Mouse (Mus musculus) embryonic fibroblast, embryonic 13.5 days (primary cell): ENCODE measurements at regions not wholly inside any gene's neighbourhood (a gene's known extent, or its start where the extent isn't known, plus 50 kb on each side); places are given as distances from the start of the nearest gene placed in this dataset.
"Not testable (repeated sequence)": the region's sequence is repeated elsewhere in the genome, so short reads cannot be mapped to it uniquely, and the experiment has no call there.

Source experiments
- H3K27ac ChIP-seq: 2 replicates; pipeline ENCODE4 v1.5.1; 2012; ENCODE audit warnings: low read length, control low read depth, inconsistent platforms; ENCODE audit not compliant: insufficient read depth
- H3K4me1 ChIP-seq: 2 replicates; pipeline ENCODE4 v1.6.1; 2011; ENCODE audit warnings: low read length; ENCODE audit not compliant: control insufficient read depth, insufficient read depth
- H3K4me3 ChIP-seq: 2 replicates; pipeline ENCODE4 v1.5.1; 2011; ENCODE audit warnings: mild to moderate bottlenecking, control low read depth, low read length; ENCODE audit not compliant: insufficient read depth
- CTCF ChIP-seq: IDR thresholded peaks from 2 replicates; pipeline ENCODE4 v1.5.1; 2011; ENCODE audit warnings: mild to moderate bottlenecking, control low read depth, low read length, moderate library complexity, borderline replicate concordance; ENCODE audit not compliant: insufficient read depth
- POLR2A ChIP-seq: IDR thresholded peaks from 2 replicates; pipeline ENCODE4 v1.6.1; 2011; ENCODE audit warnings: low read depth, mild to moderate bottlenecking, control low read depth, low read length, moderate library complexity

GRCm38 (mm10) chr17:16516173-16516572 is 547.7 kb upstream of the Zfp960 start:
- Histone ChIP-seq H3K27ac (no peak overlapping the region), H3K4me3 (no peak overlapping the region), H3K4me1 (no peaks in the 10 kb centered on the region)
- TF ChIP-seq POLR2A: no peak
- TF ChIP-seq CTCF: no peak

- H3K4me1 ChIP-seq: no peaks in the 10 kb centered on the region
- no peak overlapping the region for H3K27ac ChIP-seq
- H3K4me3 ChIP-seq: no peak overlapping the region
- no peak for TF ChIP-seq CTCF
- TF ChIP-seq POLR2A: no peak
Observed at GRCm38 (mm10) chr17:16493951-16494350, 570.0 kb upstream of the Zfp960 start.

- Histone ChIP-seq H3K27ac (no peak overlapping the region), H3K4me1 (no peaks in the 10 kb centered on the region), H3K4me3 (no peak overlapping the region)
- TF ChIP-seq POLR2A (no peak), CTCF (no peak)
Observed at GRCm38 (mm10) chr17:16493546-16493945, 570.4 kb upstream of the Zfp960 start.

- Histone ChIP-seq H3K4me3 (no peak overlapping the region), H3K4me1 (no peaks in the 10 kb centered on the region), H3K27ac (peak overlapping the region; percentile 34; the same call in 1 of the 2 replicates)
- TF ChIP-seq CTCF (no peak), POLR2A (no peak)
Observed at GRCm38 (mm10) chr17:16492551-16492950, 571.4 kb upstream of the Zfp960 start.

- Histone ChIP-seq H3K4me1 (no peaks in the 10 kb centered on the region), H3K27ac (no peak overlapping the region), H3K4me3 (no peak overlapping the region)
- TF ChIP-seq POLR2A (no peak), CTCF (no peak)
Observed at GRCm38 (mm10) chr17:16486355-16486754, 577.6 kb upstream of the Zfp960 start.

GRCm38 (mm10) chr17:16483976-16484375 is 579.9 kb upstream of the Zfp960 start:
- no peak overlapping the region for H3K4me3 ChIP-seq
- no peaks in the 10 kb centered on the region for H3K4me1 ChIP-seq
- TF ChIP-seq POLR2A (no peak), CTCF (no peak)
- H3K27ac ChIP-seq: no peak overlapping the region

- TF ChIP-seq POLR2A (no peak), CTCF (no peak)
Observed at GRCm38 (mm10) chr17:16481722-16482121, 582.2 kb upstream of the Zfp960 start.

GRCm38 (mm10) chr17:16480579-16480978 is 583.3 kb upstream of the Zfp960 start:
- H3K4me1 ChIP-seq: no peaks in the 10 kb centered on the region
- no peak overlapping the region for H3K4me3 ChIP-seq
- no peak for TF ChIP-seq POLR2A
- no peak for TF ChIP-seq CTCF
- H3K27ac ChIP-seq: no peak overlapping the region

More at GRCm38 (mm10) chr17:16481722-16482121, 582.2 kb upstream of the Zfp960 start:
- Histone ChIP-seq H3K4me1 (no peaks in the 10 kb centered on the region), H3K4me3 (no peak overlapping the region), H3K27ac (no peak overlapping the region)

GRCm38 (mm10) chr17:16461208-16461607 is 602.7 kb upstream of the Zfp960 start:
- Histone ChIP-seq H3K4me3 (no peak overlapping the region), H3K27ac (no peak overlapping the region), H3K4me1 (no peaks in the 10 kb centered on the region)
- TF ChIP-seq POLR2A: no peak
- TF ChIP-seq CTCF: no peak

- no peaks in the 10 kb centered on the region for H3K4me1 ChIP-seq
Observed at GRCm38 (mm10) chr17:16453098-16453497, 610.8 kb upstream of the Zfp960 start.

GRCm38 (mm10) chr17:16444562-16444961 is 613.7 kb upstream of the Rgmb start:
- Histone ChIP-seq H3K4me1 (no peaks in the 10 kb centered on the region), H3K4me3 (no peak overlapping the region), H3K27ac (no peak overlapping the region)
- no peak for TF ChIP-seq CTCF
- TF ChIP-seq POLR2A: no peak

More at GRCm38 (mm10) chr17:16453098-16453497, 610.8 kb upstream of the Zfp960 start:
- TF ChIP-seq POLR2A: no peak
- Histone ChIP-seq H3K27ac (no peak overlapping the region), H3K4me3 (no peak overlapping the region)

- H3K4me3 ChIP-seq: no peak overlapping the region
- no peak overlapping the region for H3K27ac ChIP-seq
- no peaks in the 10 kb centered on the region for H3K4me1 ChIP-seq
- TF ChIP-seq POLR2A (no peak), CTCF (no peak)
Observed at GRCm38 (mm10) chr17:16395193-16395612, 564.4 kb upstream of the Rgmb start.

- not testable (repeated sequence) for H3K4me1 ChIP-seq, H3K4me3 ChIP-seq, H3K27ac ChIP-seq
Observed at GRCm38 (mm10) chr17:16374855-16375221, 544.0 kb upstream of the Rgmb start.

- H3K4me3 ChIP-seq, H3K4me1 ChIP-seq, H3K27ac ChIP-seq: not testable (repeated sequence)
Observed at GRCm38 (mm10) chr17:16374119-16374854, 543.4 kb upstream of the Rgmb start.
